Mouse (Mus musculus) CH12.LX (cell line): Measurements from ENCODE around the gene Slc25a34. TPM values are rescaled to one million over a fixed set of nuclear protein-coding genes. Genes with fewer than 3 reads are reported as not detected.

ENCODE experiments used
- DNase-seq: peaks from one replicate; pipeline ENCODE4 v3.0.0-alpha.2; 2013; ENCODE audit errors: extremely low read depth
- H3K27ac ChIP-seq: 2 replicates; pipeline ENCODE4 v1.5.1; 2012; ENCODE audit warnings: low read depth, mild to moderate bottlenecking, control low read depth, moderate library complexity; ENCODE audit not compliant: insufficient read depth
- H3K27me3 ChIP-seq: replicated peaks from 2 replicates; pipeline ENCODE3; 2012; ENCODE audit warnings: inconsistent platforms
- H3K36me3 ChIP-seq, 2 experiments: replicated peaks in 1 of 2; 2 replicates each; pipeline versions ENCODE3 to v1.6.1; 2012; ENCODE audit warnings: inconsistent platforms in 1 of 2, low read length in 1 of 2, mild to moderate bottlenecking in 1 of 2, mixed read lengths in 1 of 2, moderate library complexity in 1 of 2; ENCODE audit not compliant: control insufficient read depth in 1 of 2, insufficient read depth in 1 of 2
- H3K4me1 ChIP-seq, 2 experiments: 2 replicates each; pipeline ENCODE4 v1.6.1; 2012; ENCODE audit warnings: inconsistent platforms in 1 of 2, moderate library complexity in 1 of 2; ENCODE audit not compliant: insufficient read depth in 2 of 2, control insufficient read depth in 1 of 2
- H3K4me2 ChIP-seq: 2 replicates; pipeline ENCODE4 v1.6.1; 2012; ENCODE audit warnings: low read depth, mild to moderate bottlenecking, control low read depth; ENCODE audit not compliant: poor library complexity, insufficient read depth, severe bottlenecking
- H3K4me3 ChIP-seq, 3 experiments: fragments of 150-350 bp in 1 of 3; sonication (generic) in 1 of 3; replicated peaks in 1 of 3; 2 replicates each; pipeline versions ENCODE3 to v1.5.1; 2011 to 2012; ENCODE audit warnings: low read depth in 2 of 3, low read length in 2 of 3, mild to moderate bottlenecking in 2 of 3, moderate library complexity in 2 of 3, control low read depth in 1 of 3, improper control_type of control experiment in 1 of 3, inconsistent platforms in 1 of 3, mixed read lengths in 1 of 3; ENCODE audit not compliant: poor library complexity in 1 of 3
- H3K79me2 ChIP-seq: replicated peaks from 2 replicates; pipeline ENCODE4 v1.6.1; 2012; ENCODE audit warnings: mild to moderate bottlenecking, moderate library complexity; ENCODE audit not compliant: control insufficient read depth, poor library complexity, insufficient read depth, severe bottlenecking; ENCODE audit errors: extremely low read depth
- H3K9ac ChIP-seq: 2 replicates; pipeline ENCODE4 v1.6.1; 2012; ENCODE audit warnings: low read depth, mild to moderate bottlenecking, control low read depth, moderate library complexity; ENCODE audit not compliant: insufficient read depth
- H3K9me3 ChIP-seq: replicated peaks from 2 replicates; pipeline ENCODE3; 2012; ENCODE audit warnings: low read length, inconsistent platforms, mixed read lengths
- CTCF ChIP-seq, 2 experiments: IDR thresholded peaks in 1 of 2; conservative IDR thresholded peaks in 1 of 2; 2 replicates each; pipeline ENCODE4 v1.5.1; 2011 to 2012; ENCODE audit warnings: low read depth in 2 of 2, low read length in 2 of 2, improper control_type of control experiment in 1 of 2, inconsistent platforms in 1 of 2, mild to moderate bottlenecking in 1 of 2, moderate library complexity in 1 of 2
- GABPA ChIP-seq: IDR thresholded peaks from 2 replicates; pipeline ENCODE4 v1.6.1; 2012; ENCODE audit warnings: low read depth, low read length, improper control_type of control experiment, inconsistent platforms; ENCODE audit not compliant: insufficient replicate concordance
- IRF4 ChIP-seq: IDR thresholded peaks from 2 replicates; pipeline ENCODE4 v1.6.1; 2014; ENCODE audit warnings: low read depth, mild to moderate bottlenecking, inconsistent platforms, low read length, improper control_type of control experiment
- JUND ChIP-seq: conservative IDR thresholded peaks from 2 replicates; pipeline ENCODE4 v1.6.1; 2011; ENCODE audit warnings: low read depth, low read length, improper control_type of control experiment
- KAT2A ChIP-seq: IDR thresholded peaks from 2 replicates; pipeline ENCODE4 v1.6.1; 2012; ENCODE audit warnings: low read length, improper control_type of control experiment, inconsistent platforms; ENCODE audit not compliant: insufficient replicate concordance
- MAZ ChIP-seq: IDR thresholded peaks from 2 replicates; pipeline ENCODE4 v1.6.1; 2012; ENCODE audit warnings: low read depth, mild to moderate bottlenecking, inconsistent platforms, low read length, improper control_type of control experiment, moderate library complexity
- MEF2A ChIP-seq: IDR thresholded peaks from 2 replicates; pipeline ENCODE4 v1.6.1; 2014; ENCODE audit warnings: low read depth, mild to moderate bottlenecking, inconsistent platforms, low read length, improper control_type of control experiment, borderline replicate concordance
- NELFE ChIP-seq: IDR thresholded peaks from 2 replicates; pipeline ENCODE4 v1.6.1; 2011; ENCODE audit warnings: low read depth, low read length, improper control_type of control experiment
- POLR2A ChIP-seq: IDR thresholded peaks from 2 replicates; pipeline ENCODE4 v1.6.1; 2011; ENCODE audit warnings: low read depth, mild to moderate bottlenecking, improper control_type of control experiment, low read length
- POLR2AphosphoS2 ChIP-seq: IDR thresholded peaks from 2 replicates; pipeline ENCODE4 v1.6.1; 2011; ENCODE audit warnings: low read depth, low read length, improper control_type of control experiment
- RAD21 ChIP-seq: IDR thresholded peaks from 2 replicates; pipeline ENCODE4 v1.6.1; 2011; ENCODE audit warnings: low read depth, mild to moderate bottlenecking, low read length, improper control_type of control experiment, moderate library complexity
- RCOR1 ChIP-seq: conservative IDR thresholded peaks from 2 replicates; pipeline ENCODE4 v1.6.1; 2012; ENCODE audit warnings: low read depth, mild to moderate bottlenecking, inconsistent platforms, low read length, improper control_type of control experiment
- SIN3A ChIP-seq: IDR thresholded peaks from 2 replicates; pipeline ENCODE4 v1.6.1; 2012; ENCODE audit warnings: low read length, improper control_type of control experiment, inconsistent platforms
- SMC3 ChIP-seq: IDR thresholded peaks from 2 replicates; pipeline ENCODE4 v1.6.1; 2011; ENCODE audit warnings: low read depth, low read length, improper control_type of control experiment
- TBP ChIP-seq: conservative IDR thresholded peaks from 2 replicates; pipeline ENCODE4 v1.6.1; 2011; ENCODE audit warnings: low read depth, low read length, improper control_type of control experiment
- UBTF ChIP-seq: IDR thresholded peaks from 2 replicates; pipeline ENCODE4 v1.6.1; 2012; ENCODE audit warnings: low read depth, mild to moderate bottlenecking, inconsistent platforms, low read length, improper control_type of control experiment, moderate library complexity
- USF1 ChIP-seq: IDR thresholded peaks from 2 replicates; pipeline ENCODE4 v1.6.1; 2014; ENCODE audit warnings: low read depth, mild to moderate bottlenecking, inconsistent platforms, low read length, improper control_type of control experiment
- USF2 ChIP-seq: conservative IDR thresholded peaks from 2 replicates; pipeline ENCODE4 v1.6.1; 2011; ENCODE audit warnings: low read depth, low read length, improper control_type of control experiment
- dilution Hi-C: fragments of 300-500 bp; cut with MboI; formaldehyde crosslinking; loops from 2 replicates; pipeline ENCODE4 v1.14.3; 2020; ENCODE audit warnings: low sequenced_read_pairs; ENCODE audit not compliant: extremely low pct_unique_long_range_greater_than_20kb, extremely low pct_ligation_motif_present
- in situ Hi-C: fragments of 300-500 bp; cut with MboI; formaldehyde crosslinking; loops from 3 replicates; pipeline ENCODE4 v1.14.3; 2019; ENCODE audit warnings: low sequenced_read_pairs, low pct_ligation_motif_present, low pct_unique_long_range_greater_than_20kb, mixed read lengths
- polyA plus RNA-seq: library from polyadenylated mRNA; unstranded; fragments of >175 nt; gene quantifications from 2 replicates; pipeline ENCODE4 v1.2.1, GENCODE M21; 2012; ENCODE audit warnings: low read depth; ENCODE audit not compliant: insufficient read length
- total RNA-seq, 2 experiments: library from RNA; depleted of rRNA; stranded (reverse); fragments of 300-350 nt in 1 of 2; fragments of >200 nt in 1 of 2; gene quantifications; 2 replicates each; pipeline ENCODE4 v1.2.3; 2012 to 2014

Gene Slc25a34
- total and polyA plus RNA-seq, 3 experiments: 0.23 to 1.7 (median 0.64) TPM

DNA sequence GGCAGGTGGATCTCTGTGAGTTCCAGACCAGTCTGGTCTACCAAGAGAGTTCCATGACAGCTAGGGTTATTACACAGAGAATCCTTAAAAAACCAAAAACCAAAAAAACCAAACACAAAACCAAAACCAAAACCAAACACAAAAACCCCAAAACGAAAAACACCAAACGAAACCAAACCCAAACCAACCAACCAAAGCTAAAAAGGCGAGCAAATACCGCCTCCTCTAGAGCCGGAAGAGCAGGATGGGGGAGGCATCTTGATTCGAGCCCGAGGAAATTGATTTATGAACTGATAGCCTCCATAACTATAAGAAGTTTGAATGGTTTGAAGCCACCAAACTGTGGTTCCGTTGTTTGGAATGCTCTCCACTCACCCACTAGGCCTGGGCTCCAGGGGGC is 39.7 kb downstream of the Slc25a34 start:
- H3K9me3 ChIP-seq: peaks cover 3% of the 10 kb centered on the region
- no peaks in the 10 kb centered on the region for H3K79me2 ChIP-seq
- no peak overlapping the region for H3K27ac ChIP-seq
- in situ Hi-C loops: loop anchor here (5.0 kb wide), 1 partner anchor 177 kb away; no protein-coding TSS in a partner anchor
- no peak overlapping the region for H3K4me3 ChIP-seq
- no peak for DNase-seq
- H3K4me1 ChIP-seq: peaks cover 0 to 20% of the 10 kb centered on the region in 2 experiments; a peak in 2 of 4 replicates
- no peak overlapping the region for H3K4me2 ChIP-seq
- H3K9ac ChIP-seq: no peak overlapping the region
- no peaks in the 10 kb centered on the region for H3K27me3 ChIP-seq
- TF ChIP-seq TBP (no peak), MAZ (no peak), SMC3 (no peak), KAT2A (no peak), IRF4 (no peak), RCOR1 (no peak), SIN3A (no peak), JUND (no peak)
- H3K36me3 ChIP-seq: no peaks in the 10 kb centered on the region
- dilution Hi-C loops: no loop called here

DNA sequence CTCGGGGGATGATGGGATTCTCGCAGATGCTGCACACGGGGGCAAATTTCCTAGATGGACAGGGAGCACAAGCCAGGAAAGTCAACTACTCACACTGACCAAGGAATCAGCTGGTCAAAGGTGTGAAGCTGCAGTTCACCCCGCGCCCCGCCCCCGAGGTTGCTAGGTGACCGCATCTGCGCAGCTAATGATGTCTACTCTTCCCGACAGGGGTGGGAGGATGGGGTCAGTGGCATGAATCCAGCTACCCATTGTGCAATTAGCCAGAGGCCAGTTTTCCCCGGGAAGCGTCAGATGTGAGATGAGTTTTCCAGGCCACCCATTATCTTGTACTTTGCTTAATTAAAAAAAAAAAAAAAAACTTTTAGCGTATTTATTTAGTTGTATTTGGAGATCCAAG is 42.6 kb downstream of the Slc25a34 start:
- H3K27me3 ChIP-seq: no peaks in the 10 kb centered on the region
- peaks cover 6% of the 10 kb centered on the region for H3K9me3 ChIP-seq
- no peak overlapping the region for H3K9ac ChIP-seq
- dilution Hi-C loops: no loop called here
- H3K4me1 ChIP-seq: peaks cover 0 to 7% of the 10 kb centered on the region in 2 experiments; a peak in 2 of 4 replicates
- no peak for DNase-seq
- no peak overlapping the region for H3K4me3 ChIP-seq
- TF ChIP-seq KAT2A (no peak), NELFE (no peak), POLR2AphosphoS2 (no peak), USF1 (no peak), GABPA (no peak), POLR2A (no peak), TBP (no peak), UBTF (no peak), CTCF (conservative IDR thresholded peaks at IDR 0.05 in 1 of 2, IDR thresholded peaks at IDR 0.05 in 1 of 2; ENCODE audit: low read depth in 2 of 2, low read length in 2 of 2) (no peak), USF2 (no peak), RAD21 (no peak), MEF2A (no peak)
- TF ChIP-seq, all 38 proteins: peak for 0
- H3K4me2 ChIP-seq: no peak overlapping the region
- H3K79me2 ChIP-seq: no peaks in the 10 kb centered on the region
- in situ Hi-C loops: loop anchor here (5.0 kb wide), 1 partner anchor 174 kb away; no protein-coding TSS in a partner anchor
- H3K27ac ChIP-seq: no peak overlapping the region
- H3K36me3 ChIP-seq: no peaks in the 10 kb centered on the region
